Mouse (Mus musculus): ENCODE results near the gene Ythdf1.

Ythdf1 gene

GRCm38 (mm10) chr2:180910928-180911327, 9.8 kb downstream of the Ythdf1 start:
- DNase-seq (ENCODE audit: low spot score in 2 of 2), result no peak

GRCm38 (mm10) chr2:180905556-180906221, 15.1 kb downstream of the Ythdf1 start:
- no peak for DNase-seq (ENCODE audit: low spot score in 2 of 2)

DNA sequence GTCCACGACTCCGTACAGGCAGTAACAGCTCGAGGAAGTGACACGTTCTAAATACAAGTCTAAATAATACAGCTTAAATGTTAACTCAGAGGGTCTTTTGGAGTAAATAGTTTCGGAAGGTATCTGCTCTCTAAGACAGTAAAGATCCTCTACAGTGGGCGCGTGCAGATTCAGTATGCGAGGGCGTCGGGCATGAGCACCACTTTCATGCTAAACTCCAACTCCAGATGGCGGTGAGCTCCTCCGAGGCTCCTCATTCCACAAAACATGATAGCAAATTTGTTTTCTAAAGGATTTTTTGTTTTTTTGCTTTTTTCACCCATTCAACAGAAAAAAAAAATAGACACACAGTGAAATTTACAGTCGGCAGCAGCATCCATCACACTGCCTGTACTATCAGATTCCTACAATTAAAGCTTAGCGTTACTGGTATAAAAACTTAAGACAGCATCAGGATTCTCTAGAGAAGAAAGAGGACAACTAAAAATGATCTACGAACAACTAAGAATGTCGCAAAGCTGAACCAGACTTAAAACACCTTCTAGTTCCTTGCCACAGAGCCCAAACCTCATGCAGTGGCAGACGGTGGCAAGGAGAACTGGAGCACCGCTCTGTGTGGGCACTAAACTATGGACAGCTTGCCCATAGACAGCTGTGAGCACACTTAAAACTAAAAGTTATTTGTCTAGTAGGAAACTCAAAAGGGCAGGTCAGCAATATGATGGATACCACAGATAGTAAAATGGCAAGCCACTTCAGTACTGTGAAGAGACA, 16.1 kb downstream of the Ythdf1 start:
- peak; percentile 30 to 59 for DNase-seq (ENCODE audit: low spot score in 2 of 2)

- DNase-seq (ENCODE audit: low spot score in 2 of 2), result peak in 1 of 2 experiments; percentile 34
Observed at GRCm38 (mm10) chr2:180902086-180902485, 18.7 kb downstream of the Ythdf1 start.

- peak in 1 of 2 experiments; percentile 44 for DNase-seq (ENCODE audit: low spot score in 2 of 2)
Observed at GRCm38 (mm10) chr2:180897857-180898256, 22.9 kb downstream of the Ythdf1 start.

- peak; percentile 57 to 63 for DNase-seq (ENCODE audit: low spot score in 2 of 2)
Observed at GRCm38 (mm10) chr2:180896819-180897625, 23.7 kb downstream of the Ythdf1 start.

GRCm38 (mm10) chr2:180895837-180896525, 24.8 kb downstream of the Ythdf1 start:
- DNase-seq (ENCODE audit: low spot score in 2 of 2), result peak; percentile 28 to 42

- DNase-seq (ENCODE audit: low spot score in 2 of 2), result peak; percentile 24 to 37
Observed at GRCm38 (mm10) chr2:180895321-180895720, 25.4 kb downstream of the Ythdf1 start.

- peak; percentile 93 to 95 for DNase-seq (ENCODE audit: low spot score in 2 of 2)
Observed at GRCm38 (mm10) chr2:180894734-180895133, 26.0 kb downstream of the Ythdf1 start.

- peak in 1 of 2 experiments; percentile 29 for DNase-seq (ENCODE audit: low spot score in 2 of 2)
Observed at GRCm38 (mm10) chr2:180894029-180894623, 26.6 kb downstream of the Ythdf1 start.

- peak in 1 of 2 experiments; percentile 39 for DNase-seq (ENCODE audit: low spot score in 2 of 2)
Observed at GRCm38 (mm10) chr2:180893537-180894028, 27.2 kb downstream of the Ythdf1 start.

- DNase-seq (ENCODE audit: low spot score in 2 of 2), result peak; percentile 91 to 94
Observed at GRCm38 (mm10) chr2:180892841-180893521, 27.8 kb downstream of the Ythdf1 start.

DNA sequence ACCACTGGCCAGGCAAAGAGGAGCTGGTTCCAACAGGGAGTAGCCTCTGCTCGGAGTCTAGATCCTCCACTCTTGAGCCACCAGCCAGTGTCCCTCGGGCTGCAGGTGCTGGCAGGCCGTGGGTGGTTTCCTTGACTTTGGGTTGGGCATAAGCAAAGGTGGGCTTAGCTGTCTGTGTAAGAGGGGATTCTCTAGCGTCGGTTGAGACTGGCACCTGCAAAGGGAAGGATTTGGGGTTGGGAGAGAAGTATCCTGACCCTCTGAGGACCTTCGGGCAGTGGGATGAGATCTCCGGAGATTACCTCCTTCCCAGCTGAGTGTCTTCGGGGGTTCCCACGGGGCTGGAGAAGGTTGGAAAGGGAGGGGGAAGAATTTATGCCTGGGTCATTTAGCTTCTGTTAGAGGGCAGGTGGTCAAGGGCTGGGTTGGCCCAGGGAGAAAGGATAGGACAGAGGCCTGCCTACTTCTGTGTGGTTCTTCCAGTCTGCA, 28.9 kb downstream of the Ythdf1 start:
- no peak for DNase-seq (ENCODE audit: low spot score in 2 of 2)

DNA sequence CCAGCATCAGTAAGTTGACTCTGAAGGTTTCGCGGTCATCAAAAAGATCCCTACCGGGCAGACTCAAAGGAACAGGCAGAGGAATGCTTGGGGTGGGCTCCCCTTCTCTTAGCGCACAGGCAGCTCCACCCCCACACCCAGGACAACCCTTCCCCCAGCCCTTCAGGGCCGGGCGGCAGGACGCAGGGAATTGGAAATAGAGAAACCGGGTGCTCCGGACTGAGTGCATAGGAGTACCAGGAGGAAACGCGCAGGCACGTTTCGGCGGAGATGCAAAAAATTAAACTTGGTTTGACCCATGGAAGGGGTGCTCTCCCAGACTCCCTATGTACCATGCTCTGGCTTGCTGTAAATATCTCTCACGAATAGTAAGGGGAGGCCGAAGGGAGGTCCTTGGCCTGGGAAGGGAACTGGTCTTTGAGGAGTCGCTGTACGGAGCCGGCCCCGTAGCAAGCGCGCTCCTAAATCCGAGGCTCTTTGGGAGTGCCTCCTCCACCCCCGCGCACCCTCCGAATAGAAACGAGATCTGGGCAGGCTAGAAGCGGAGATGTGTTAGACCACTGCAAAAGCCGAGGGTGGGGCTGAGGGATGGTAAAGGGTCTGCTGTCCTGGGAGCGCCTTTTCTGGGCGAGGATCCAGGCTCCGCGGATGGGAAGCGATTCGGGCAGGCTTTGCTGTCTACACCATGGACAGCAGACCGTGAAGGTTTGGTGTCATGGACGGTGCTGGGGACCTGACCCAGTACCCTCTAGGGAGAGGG, 29.5 kb downstream of the Ythdf1 start:
- peak; percentile 78 to 87 for DNase-seq (ENCODE audit: low spot score in 2 of 2)

DNA sequence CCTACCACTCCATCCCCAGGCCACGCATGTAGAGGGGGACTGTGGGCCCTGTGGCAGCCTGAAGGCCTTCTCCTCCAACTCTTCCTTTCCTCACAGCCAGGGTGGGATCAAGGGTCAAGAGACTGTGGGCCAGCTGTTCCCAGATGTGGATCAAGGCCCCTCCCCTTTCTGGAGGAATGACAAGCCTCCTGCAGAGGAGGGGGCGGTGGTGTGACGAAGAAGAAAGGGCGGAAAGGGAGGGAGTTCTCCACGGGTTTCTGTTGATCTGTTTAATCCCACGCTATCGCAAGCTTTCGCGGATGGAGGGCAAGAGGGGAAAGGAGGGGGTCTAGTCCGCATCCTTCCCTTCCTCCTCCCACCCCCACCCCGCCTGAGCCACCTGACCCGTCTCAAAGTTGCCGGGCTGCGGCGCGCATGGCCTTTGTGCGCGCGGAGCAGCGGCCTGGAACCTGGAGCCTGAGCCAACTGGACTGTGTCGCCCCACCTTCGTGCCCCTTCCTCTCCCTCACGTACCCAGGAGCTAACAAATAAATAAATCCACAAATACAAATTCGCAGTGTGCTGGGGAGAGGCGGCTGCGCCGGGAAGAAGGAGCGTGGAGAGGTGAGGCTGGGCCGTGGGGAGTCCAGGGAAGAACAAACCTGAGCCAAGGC, 30.2 kb downstream of the Ythdf1 start:
- DNase-seq (ENCODE audit: low spot score in 2 of 2), result peak in 1 of 2 experiments; percentile 33

- no peak for DNase-seq (ENCODE audit: low spot score in 2 of 2)
Observed at GRCm38 (mm10) chr2:180889921-180890280, 30.8 kb downstream of the Ythdf1 start.

GRCm38 (mm10) chr2:180889271-180889920, 31.4 kb downstream of the Ythdf1 start:
- DNase-seq (ENCODE audit: low spot score in 2 of 2), result no peak

DNA sequence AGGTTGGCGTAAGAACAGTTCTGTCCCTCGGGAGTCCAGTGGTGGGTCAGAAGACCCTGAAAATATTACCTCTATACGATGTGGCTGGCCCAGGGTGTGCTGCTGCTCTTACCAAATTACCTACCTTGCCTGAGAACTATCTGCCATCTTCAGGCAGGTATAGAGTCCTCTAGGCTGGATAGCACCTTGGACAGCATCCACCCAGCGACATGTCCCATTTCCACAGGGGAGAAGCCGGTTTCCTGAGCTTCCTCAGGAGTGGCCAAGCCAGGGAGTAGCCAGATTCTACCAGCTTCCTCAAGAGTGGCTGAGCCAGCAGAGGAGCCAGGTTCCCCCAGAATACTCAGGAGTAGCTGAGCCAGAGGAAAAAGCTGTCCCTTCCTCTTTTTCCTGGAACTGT, 35.5 kb downstream of the Ythdf1 start:
- DNase-seq (ENCODE audit: low spot score in 2 of 2), result no peak
